Mouse (Mus musculus) forebrain, embryonic 15.5 days (tissue): Measurements from ENCODE around the gene Itsn1. TPM values are rescaled to one million over a fixed set of nuclear protein-coding genes. Genes with fewer than 3 reads are reported as not detected.

Source experiments
- ATAC-seq: fragments of 200-750 bp; cut with Nextera tagmentation; replicated peaks from 2 replicates; pipeline ENCODE4 v1.8.0; 2017; ENCODE audit warnings: mild to moderate bottlenecking, moderate TSS enrichment, moderate library complexity
- H3K27ac ChIP-seq: fragments of 300-500 bp; sonication (generic); replicated peaks from 2 replicates; pipeline ENCODE4 v1.5.1; 2015; ENCODE audit warnings: mild to moderate bottlenecking, inconsistent platforms
- H3K27me3 ChIP-seq: fragments of 300-500 bp; sonication (generic); 2 replicates; pipeline ENCODE4 v1.6.1; 2015; ENCODE audit warnings: inconsistent platforms
- H3K36me3 ChIP-seq: fragments of 300-500 bp; sonication (generic); 2 replicates; pipeline ENCODE4 v1.6.1; 2015; ENCODE audit warnings: mild to moderate bottlenecking, inconsistent platforms
- H3K4me1 ChIP-seq: fragments of 300-500 bp; sonication (generic); 2 replicates; pipeline ENCODE4 v1.6.1; 2015; ENCODE audit warnings: inconsistent platforms
- H3K4me2 ChIP-seq: fragments of 300-500 bp; sonication (generic); replicated peaks from 2 replicates; pipeline ENCODE4 v1.6.1; 2015; ENCODE audit warnings: mild to moderate bottlenecking, inconsistent platforms
- H3K4me3 ChIP-seq: fragments of 300-500 bp; sonication (generic); 2 replicates; pipeline ENCODE4 v1.5.1; 2015; ENCODE audit warnings: mild to moderate bottlenecking, inconsistent platforms
- H3K9ac ChIP-seq: fragments of 300-500 bp; sonication (generic); replicated peaks from 2 replicates; pipeline ENCODE4 v1.6.1; 2015; ENCODE audit warnings: mild to moderate bottlenecking, inconsistent platforms
- H3K9me3 ChIP-seq: fragments of 300-500 bp; sonication (generic); 2 replicates; pipeline ENCODE4 v1.6.1; 2016; ENCODE audit warnings: inconsistent platforms
- WGBS: fragments of 180-500 bp; shearing (Covaris S2); methylation state at CpG from one replicate; pipeline ENCODE4 v1.1.7; 2015; ENCODE audit warnings: mixed read lengths; 5-methylcytosine and 5-hydroxymethylcytosine counted together
- polyA plus RNA-seq: library from polyadenylated mRNA; unstranded; fragments of >200 nt; fragmentation: Nextera tagmentation; extraction: Ambion mirVana; gene quantifications from 2 replicates; pipeline ENCODE4 v1.2.1, GENCODE M21; 2015

The Itsn1 gene
- polyA plus RNA-seq, 1 experiment from 2014 or later: 86.7 TPM

DNA sequence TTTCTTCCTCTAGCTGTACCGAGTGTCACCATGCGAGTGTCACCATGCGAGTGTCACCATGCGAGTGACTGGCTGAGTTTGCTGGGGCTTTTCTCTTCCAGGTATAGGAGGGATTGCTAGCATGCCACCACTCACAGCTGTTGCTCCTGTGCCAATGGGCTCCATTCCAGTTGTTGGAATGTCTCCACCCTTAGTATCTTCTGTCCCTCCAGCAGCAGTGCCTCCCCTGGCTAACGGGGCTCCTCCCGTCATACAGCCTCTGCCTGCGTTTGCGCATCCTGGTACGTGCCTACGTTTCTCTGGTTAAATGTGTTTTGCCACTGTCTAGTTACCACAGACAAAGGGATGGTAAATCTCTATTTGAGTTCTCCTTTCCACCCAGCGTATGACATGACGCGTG, 72.3 kb downstream of the Itsn1 start:
- Histone ChIP-seq H3K27me3 (no peaks in the 10 kb centered on the region), H3K9ac (no peak overlapping the region), H3K27ac (no peak overlapping the region), H3K4me2 (no peak overlapping the region), H3K36me3 (peaks cover 34% of the 10 kb centered on the region), H3K9me3 (no peaks in the 10 kb centered on the region), H3K4me3 (no peak overlapping the region), H3K4me1 (no peaks in the 10 kb centered on the region)
- no peak for ATAC-seq
- WGBS: 88% methylated on average over 13 of the region's 13 CpGs

DNA sequence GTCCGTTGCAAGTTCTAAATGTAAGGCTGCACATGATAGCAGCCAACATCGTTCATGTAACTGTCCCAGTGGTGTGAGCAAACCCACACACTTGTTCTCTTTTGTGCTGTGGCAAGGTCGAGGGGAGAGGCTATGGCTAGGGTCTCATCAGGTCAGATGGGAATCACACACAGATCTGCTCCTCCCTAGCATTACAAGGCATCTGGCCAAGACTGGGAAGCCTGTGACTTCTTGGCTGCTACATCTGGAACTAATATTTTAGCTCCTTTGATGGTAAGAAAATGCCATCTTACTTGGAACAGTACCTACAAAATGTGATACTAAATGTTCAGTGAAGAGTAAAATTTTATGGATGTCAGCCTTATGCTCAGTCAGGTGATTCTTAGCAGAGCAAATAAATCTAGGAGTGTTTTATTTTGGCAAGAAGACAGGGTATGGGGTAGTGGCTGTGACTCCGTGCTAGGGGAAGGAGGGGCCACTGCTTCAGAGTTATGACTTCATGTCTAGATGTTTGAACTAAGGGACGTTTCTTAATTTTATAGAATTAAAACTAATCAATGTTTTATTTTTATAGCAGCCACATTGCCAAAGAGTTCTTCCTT, 73.5 kb downstream of the Itsn1 start:
- ATAC-seq: no peak
- H3K4me1 ChIP-seq: no peaks in the 10 kb centered on the region
- 83% methylated on average over 5 of the region's 5 CpGs for WGBS
- no peaks in the 10 kb centered on the region for H3K9me3 ChIP-seq
- H3K36me3 ChIP-seq: peaks cover 36% of the 10 kb centered on the region
- no peak overlapping the region for H3K27ac ChIP-seq
- H3K4me2 ChIP-seq: no peak overlapping the region
- H3K9ac ChIP-seq: no peak overlapping the region
- H3K4me3 ChIP-seq: no peak overlapping the region
- H3K27me3 ChIP-seq: no peaks in the 10 kb centered on the region

DNA sequence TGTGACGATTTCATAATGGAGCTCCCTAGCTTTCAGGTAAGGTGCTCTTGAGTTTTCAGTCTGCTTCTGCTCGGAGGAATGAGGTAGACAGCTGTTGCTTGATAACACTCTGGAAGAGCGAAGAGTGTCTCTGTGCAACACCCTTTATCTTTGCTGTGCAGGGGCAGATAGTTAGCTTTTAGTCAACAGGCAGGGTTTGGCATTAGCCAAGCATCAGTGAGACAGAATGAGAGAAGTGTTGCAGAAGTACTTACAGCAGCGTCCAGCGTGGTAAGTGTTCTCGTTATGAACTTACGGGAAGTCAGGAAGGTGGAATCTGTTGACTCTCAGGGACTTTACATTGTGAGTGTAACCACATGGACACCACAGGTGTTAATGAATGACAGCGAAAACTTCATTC, 75.3 kb downstream of the Itsn1 start:
- peaks cover 38% of the 10 kb centered on the region for H3K36me3 ChIP-seq

DNA sequence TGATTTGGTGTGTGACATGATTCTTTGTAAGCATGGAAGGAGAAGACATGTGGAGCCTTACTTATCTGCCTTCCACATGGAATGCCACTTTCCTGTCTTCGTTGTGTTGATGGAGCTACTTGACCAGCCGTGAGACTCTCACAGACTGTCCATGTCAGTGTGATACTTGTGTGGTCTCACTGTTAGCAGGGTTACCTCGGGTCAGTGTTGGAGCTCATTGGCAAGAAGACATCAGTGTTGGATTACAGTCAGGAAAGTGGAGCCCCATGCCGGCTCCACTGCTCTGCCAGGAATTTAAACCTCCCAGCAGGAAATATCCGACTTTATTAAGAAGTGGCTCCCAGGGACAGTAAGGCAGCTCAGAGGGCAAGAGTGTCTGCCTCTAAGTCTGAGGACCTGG, 75.8 kb downstream of the Itsn1 start:
- no peaks in the 10 kb centered on the region for H3K27me3 ChIP-seq
- no peak overlapping the region for H3K4me2 ChIP-seq
- peaks cover 38% of the 10 kb centered on the region for H3K36me3 ChIP-seq
- no peaks in the 10 kb centered on the region for H3K9me3 ChIP-seq
- no peak overlapping the region for H3K4me3 ChIP-seq
- H3K27ac ChIP-seq: no peak overlapping the region
- WGBS: 79% methylated on average over 5 of the region's 5 CpGs
- H3K9ac ChIP-seq: no peak overlapping the region
- no peak for ATAC-seq
- no peaks in the 10 kb centered on the region for H3K4me1 ChIP-seq

More for the DNA sequence above, 75.3 kb downstream of the Itsn1 start:
- Histone ChIP-seq H3K27me3 (no peaks in the 10 kb centered on the region), H3K4me3 (no peak overlapping the region), H3K9ac (no peak overlapping the region), H3K4me2 (no peak overlapping the region), H3K4me1 (no peaks in the 10 kb centered on the region), H3K27ac (no peak overlapping the region), H3K9me3 (no peaks in the 10 kb centered on the region)
- ATAC-seq: no peak
- 90% methylated on average over 8 of the region's 8 CpGs for WGBS

DNA sequence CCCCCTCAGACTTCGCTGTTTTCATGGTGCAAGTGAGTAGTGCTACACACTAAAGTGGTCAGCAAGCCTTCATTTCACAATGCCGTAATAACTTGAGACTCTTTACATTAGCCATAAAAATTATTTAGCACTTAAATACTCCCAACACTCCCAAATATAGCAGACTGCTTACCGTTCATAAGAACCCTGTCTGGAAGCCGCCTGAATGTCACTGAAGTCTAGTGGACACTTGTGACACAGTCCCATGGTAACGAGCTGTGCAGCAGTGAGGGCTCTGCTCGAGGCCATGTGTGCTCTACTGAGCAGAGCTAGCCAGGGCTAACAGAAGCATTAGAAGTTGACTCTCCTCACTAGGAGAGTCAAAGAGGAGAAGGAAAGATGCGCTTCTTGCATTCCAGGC, 81.2 kb downstream of the Itsn1 start:
- H3K27me3 ChIP-seq: no peaks in the 10 kb centered on the region
- no peak for ATAC-seq
- H3K9me3 ChIP-seq: no peaks in the 10 kb centered on the region
- H3K4me1 ChIP-seq: no peaks in the 10 kb centered on the region; the same call in 1 of the 2 replicates
- H3K27ac ChIP-seq: no peak overlapping the region
- H3K36me3 ChIP-seq: peaks cover 34% of the 10 kb centered on the region
- no peak overlapping the region for H3K4me3 ChIP-seq
- no peak overlapping the region for H3K4me2 ChIP-seq
- WGBS: 93% methylated on average over 7 of the region's 7 CpGs
- H3K9ac ChIP-seq: no peak overlapping the region

DNA sequence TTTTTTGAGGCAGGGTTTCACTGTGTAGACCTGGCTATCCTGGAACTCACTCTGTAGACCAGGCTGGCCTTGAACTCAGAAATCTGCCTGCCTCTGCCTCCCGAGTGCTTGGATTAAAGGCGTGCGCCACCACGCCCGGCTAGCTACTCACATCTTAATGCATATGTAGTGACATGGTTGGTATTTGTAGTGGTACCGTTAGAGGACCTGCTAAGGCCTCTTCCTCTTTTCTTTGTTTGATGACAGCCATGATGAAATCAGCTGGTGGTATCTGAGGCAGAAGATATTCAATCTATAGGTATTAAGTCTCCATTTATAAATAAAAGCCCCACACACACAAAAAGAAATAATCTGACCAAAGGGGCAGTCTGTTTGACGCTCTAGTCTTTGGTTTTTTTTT, 82.3 kb downstream of the Itsn1 start:
- H3K36me3 ChIP-seq: peaks cover 36% of the 10 kb centered on the region
- ATAC-seq: no peak
- H3K4me1 ChIP-seq: no peaks in the 10 kb centered on the region; the same call in 1 of the 2 replicates
- H3K27ac ChIP-seq: no peak overlapping the region
- H3K9ac ChIP-seq: no peak overlapping the region
- H3K4me3 ChIP-seq: no peak overlapping the region
- 94% methylated on average over 7 of the region's 7 CpGs for WGBS
- H3K4me2 ChIP-seq: no peak overlapping the region
- no peaks in the 10 kb centered on the region for H3K9me3 ChIP-seq
- H3K27me3 ChIP-seq: no peaks in the 10 kb centered on the region

DNA sequence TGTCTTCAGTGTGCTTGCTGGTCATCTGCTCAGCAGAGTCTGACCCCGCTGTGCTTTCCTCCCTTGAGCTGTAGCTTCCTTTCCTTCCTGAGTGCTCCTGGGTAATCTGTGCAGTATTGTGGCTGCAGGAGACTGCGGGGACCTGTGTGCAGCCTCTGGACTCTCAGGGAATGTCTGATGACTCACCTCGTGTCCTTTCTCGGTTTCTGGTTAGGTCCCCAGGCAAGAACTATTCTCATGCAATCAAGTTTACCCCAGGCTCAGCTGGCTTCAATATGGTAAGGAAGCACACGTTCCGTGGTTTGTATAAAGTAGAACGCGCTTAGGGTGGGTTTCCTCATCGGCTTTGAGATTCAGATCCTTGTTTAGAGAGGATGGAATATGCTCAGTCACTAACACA, 82.8 kb downstream of the Itsn1 start:
- Histone ChIP-seq H3K36me3 (peaks cover 38% of the 10 kb centered on the region), H3K4me1 (no peaks in the 10 kb centered on the region; the same call in 1 of the 2 replicates)
- ATAC-seq: no peak

DNA sequence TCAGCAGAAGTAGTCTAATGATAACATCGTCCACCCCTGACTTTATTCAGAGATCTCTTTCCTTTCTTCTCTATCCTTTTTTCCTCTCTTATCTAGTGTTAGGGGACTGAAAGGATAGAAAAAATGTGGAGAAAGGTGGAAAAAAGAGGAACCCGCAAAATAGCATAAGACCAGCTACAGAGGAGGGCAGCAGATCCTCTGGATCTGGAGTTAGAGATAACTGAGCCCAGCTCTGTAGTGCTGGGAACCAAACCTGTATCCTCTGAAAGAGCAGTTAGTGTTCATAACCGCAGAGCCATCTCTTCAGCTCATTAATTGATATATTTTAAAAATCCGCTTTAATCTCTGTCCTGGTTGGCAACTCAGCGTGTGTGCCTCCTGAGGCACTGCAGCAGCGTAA, 84.5 kb downstream of the Itsn1 start:
- H3K4me1 ChIP-seq: no peaks in the 10 kb centered on the region; the same call in 1 of the 2 replicates
- no peak overlapping the region for H3K9ac ChIP-seq
- H3K27me3 ChIP-seq: no peaks in the 10 kb centered on the region
- ATAC-seq: no peak
- H3K4me2 ChIP-seq: no peak overlapping the region
- 87% methylated on average over 6 of the region's 6 CpGs for WGBS
- 0 out of 2 replicates have a peak overlapping the region, but pooled peaks have one; percentile 23 for H3K27ac ChIP-seq
- H3K4me3 ChIP-seq: no peak overlapping the region
- H3K9me3 ChIP-seq: no peaks in the 10 kb centered on the region
- H3K36me3 ChIP-seq: peaks cover 51% of the 10 kb centered on the region

More for the DNA sequence above, 82.8 kb downstream of the Itsn1 start:
- H3K27me3 ChIP-seq: no peaks in the 10 kb centered on the region
- no peaks in the 10 kb centered on the region for H3K9me3 ChIP-seq
- H3K4me3 ChIP-seq: no peak overlapping the region
- WGBS: 95% methylated on average over 9 of the region's 9 CpGs
- no peak overlapping the region for H3K9ac ChIP-seq
- no peak overlapping the region for H3K4me2 ChIP-seq
- H3K27ac ChIP-seq: no peak overlapping the region

DNA sequence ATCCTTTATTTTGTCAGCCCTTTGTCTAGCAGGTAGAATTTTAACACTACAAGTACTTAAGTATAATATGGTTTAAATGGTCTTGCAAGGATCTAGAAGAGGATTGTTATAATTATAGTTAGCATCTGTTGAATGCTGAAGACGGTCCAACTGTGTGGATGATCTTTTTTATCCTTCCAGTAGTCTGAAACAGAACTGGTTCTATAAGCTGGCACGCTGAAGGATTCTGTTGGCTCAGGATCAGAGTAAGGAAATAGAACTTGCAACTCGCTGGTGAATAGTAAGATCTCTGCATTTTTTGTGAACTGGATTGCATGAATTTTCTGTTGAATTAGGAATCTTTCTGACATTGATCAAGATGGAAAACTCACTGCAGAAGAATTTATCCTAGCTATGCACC, 86.0 kb downstream of the Itsn1 start:
- no peaks in the 10 kb centered on the region; the same call in 1 of the 2 replicates for H3K4me1 ChIP-seq
- no peak overlapping the region for H3K4me2 ChIP-seq
- H3K9me3 ChIP-seq: no peaks in the 10 kb centered on the region
- WGBS: 79% methylated on average over 3 of the region's 3 CpGs
- H3K27me3 ChIP-seq: no peaks in the 10 kb centered on the region
- H3K27ac ChIP-seq: 0 out of 2 replicates have a peak overlapping the region, but pooled peaks have one; percentile 8
- H3K9ac ChIP-seq: no peak overlapping the region
- H3K4me3 ChIP-seq: no peak overlapping the region
- peaks cover 66% of the 10 kb centered on the region for H3K36me3 ChIP-seq
- ATAC-seq: no peak

DNA sequence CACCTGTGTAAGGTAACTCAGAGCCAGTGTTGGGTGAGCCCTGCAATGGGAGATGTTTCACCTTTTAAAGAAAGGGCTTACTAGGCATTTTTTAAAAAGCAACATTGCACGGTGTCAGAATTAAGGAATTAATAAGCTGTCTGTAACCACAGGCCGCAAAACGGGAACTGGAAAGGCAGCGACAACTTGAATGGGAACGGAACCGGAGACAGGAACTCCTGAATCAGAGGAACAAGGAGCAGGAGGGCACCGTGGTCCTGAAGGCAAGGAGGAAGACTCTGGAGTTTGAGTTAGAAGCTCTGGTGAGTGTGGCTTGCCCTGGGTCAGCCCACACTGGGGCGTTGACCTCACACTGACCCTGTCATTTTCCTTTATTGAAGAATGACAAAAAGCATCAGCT, 91.2 kb downstream of the Itsn1 start:
- Histone ChIP-seq H3K4me1 (no peaks in the 10 kb centered on the region), H3K36me3 (peaks cover 76% of the 10 kb centered on the region)
- ATAC-seq: no peak

DNA sequence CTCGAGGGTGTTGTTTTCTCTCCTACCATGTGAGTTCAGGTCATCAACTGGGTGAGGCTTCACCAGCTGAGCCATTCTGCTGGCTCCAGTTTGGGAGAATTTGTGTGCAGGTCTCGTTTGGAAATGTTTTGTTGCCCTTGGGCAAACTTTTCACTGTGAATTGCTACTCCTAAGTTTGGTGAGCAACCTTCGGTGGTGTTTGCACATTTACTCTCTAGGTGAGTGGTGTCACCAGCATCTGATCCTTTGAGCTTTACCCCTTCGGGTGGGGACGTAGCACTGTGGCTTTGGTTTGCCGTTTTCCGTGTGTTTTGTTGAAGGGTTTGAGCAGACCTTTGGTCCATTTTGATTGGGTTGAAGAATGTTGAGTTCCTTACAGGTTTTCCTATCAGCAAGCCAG, 93.2 kb downstream of the Itsn1 start:
- ATAC-seq: no peak
- peaks cover 58% of the 10 kb centered on the region for H3K36me3 ChIP-seq
- 93% methylated on average over 7 of the region's 7 CpGs for WGBS

More for the DNA sequence above, 91.2 kb downstream of the Itsn1 start:
- H3K9ac ChIP-seq: no peak overlapping the region
- no peak overlapping the region for H3K27ac ChIP-seq
- no peaks in the 10 kb centered on the region for H3K27me3 ChIP-seq
- no peak overlapping the region for H3K4me2 ChIP-seq
- no peak overlapping the region for H3K4me3 ChIP-seq
- 93% methylated on average over 8 of the region's 8 CpGs for WGBS
- H3K9me3 ChIP-seq: no peaks in the 10 kb centered on the region

DNA sequence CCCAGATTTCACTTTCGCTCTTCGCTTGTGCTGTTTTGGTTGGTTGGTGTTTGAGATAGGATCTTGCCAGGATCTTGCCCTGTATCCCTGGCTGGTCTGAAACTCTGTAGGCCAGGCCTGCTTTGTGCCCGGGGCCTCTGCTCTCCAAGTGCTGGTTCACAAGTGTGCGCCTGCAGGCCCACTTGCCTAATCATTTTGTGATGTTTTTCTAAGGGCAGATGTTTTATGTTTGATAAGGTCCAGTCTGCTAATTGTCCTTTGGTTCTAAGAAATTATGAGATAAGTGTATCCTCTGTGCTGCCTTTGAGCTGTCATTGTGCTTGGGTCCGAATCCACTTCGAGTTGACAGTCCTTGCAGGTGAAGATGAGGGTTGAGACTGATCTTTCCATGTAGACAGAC, 93.7 kb downstream of the Itsn1 start:
- Histone ChIP-seq H3K4me1 (no peaks in the 10 kb centered on the region; the same call in 1 of the 2 replicates), H3K27me3 (no peaks in the 10 kb centered on the region), H3K9me3 (no peaks in the 10 kb centered on the region), H3K27ac (no peak overlapping the region), H3K36me3 (peaks cover 54% of the 10 kb centered on the region), H3K9ac (no peak overlapping the region), H3K4me3 (no peak overlapping the region), H3K4me2 (no peak overlapping the region)
- WGBS: 96% methylated on average over 6 of the region's 6 CpGs
- no peak for ATAC-seq

More for the DNA sequence above, 93.2 kb downstream of the Itsn1 start:
- Histone ChIP-seq H3K4me1 (no peaks in the 10 kb centered on the region; the same call in 1 of the 2 replicates), H3K27ac (no peak overlapping the region), H3K4me3 (no peak overlapping the region), H3K4me2 (no peak overlapping the region), H3K27me3 (no peaks in the 10 kb centered on the region), H3K9me3 (no peaks in the 10 kb centered on the region), H3K9ac (no peak overlapping the region)

DNA sequence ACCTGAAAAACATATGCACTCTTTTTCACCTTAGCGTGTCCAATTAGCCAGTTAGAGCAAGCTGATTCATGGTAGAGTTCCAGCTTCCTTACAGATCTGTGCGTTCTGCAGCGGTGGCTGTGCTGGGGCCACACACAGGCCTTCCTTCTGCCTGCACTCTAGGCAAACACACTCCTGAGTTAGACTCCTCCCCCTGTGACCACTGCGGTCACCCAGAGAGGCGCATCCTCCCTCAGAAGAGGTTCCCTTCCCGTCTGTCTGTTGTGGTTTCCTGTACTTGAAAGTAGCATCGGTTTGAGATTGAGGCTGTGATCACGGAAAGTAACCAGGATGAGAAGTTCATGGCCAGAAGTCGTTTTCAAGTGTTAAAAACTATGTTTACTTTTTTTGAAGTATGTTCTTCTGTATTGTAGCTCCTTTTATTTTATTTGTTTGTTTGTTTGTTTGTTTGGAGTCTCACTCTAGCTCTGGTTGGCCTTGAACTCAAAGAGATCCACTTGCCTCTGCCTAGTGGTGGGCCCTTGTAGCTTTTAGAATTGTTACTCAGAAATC, 96.8 kb downstream of the Itsn1 start:
- WGBS: 78% methylated on average over 9 of the region's 9 CpGs
- ATAC-seq: no peak
- Histone ChIP-seq H3K9me3 (no peaks in the 10 kb centered on the region), H3K9ac (no peak overlapping the region), H3K4me1 (no peaks in the 10 kb centered on the region; the same call in 1 of the 2 replicates), H3K4me3 (no peak overlapping the region), H3K27me3 (no peaks in the 10 kb centered on the region), H3K36me3 (peaks cover 36% of the 10 kb centered on the region), H3K4me2 (no peak overlapping the region), H3K27ac (no peak overlapping the region)
